Mouse (Mus musculus): ENCODE measurements around the gene Ppp6r2. TPM values are rescaled to one million over a fixed set of nuclear protein-coding genes. Genes with fewer than 3 reads are reported as not detected.
A peak's percentile ranks its signal among the peaks of the same experiment; 100 is the strongest.

The Ppp6r2 gene
- total and polyA plus RNA-seq, 2 experiments from 2014 or later: 87.1 to 225 TPM

- ATAC-seq (ENCODE audit: low FRiP score): no peak
- WGBS: 21% methylated on average over 17 of the region's 17 CpGs
- Histone ChIP-seq H3K9me3 (ENCODE audit: low read length) (no peaks in the 10 kb centered on the region), H3K27me3 (ENCODE audit: insufficient read depth, low read length) (no peaks in the 10 kb centered on the region), H3K9ac (replicated peaks; ENCODE audit: low read length, poor library complexity, severe bottlenecking) (peak overlapping the region; percentile 75), H3K4me2 (ENCODE audit: low read depth, low read length, poor library complexity, severe bottlenecking) (peak overlapping the region; percentile 96), H3K4me3 (ENCODE audit: low read depth, low read length) (peak overlapping the region; percentile 59), H3K27ac (ENCODE audit: low read depth, low read length) (peak overlapping the region; percentile 55), H3K36me3 (ENCODE audit: insufficient read depth, low read length) (peaks cover 12% of the 10 kb centered on the region), H3K4me1 (ENCODE audit: insufficient read depth, low read length) (peaks cover 27% of the 10 kb centered on the region)
- DNase-seq (ENCODE audit: low spot score): no peak
- TF ChIP-seq CTCF (IDR thresholded peaks at IDR 0.05): no peak
Measured at GRCm38 (mm10) chr15:89172276-89172935, 38.9 kb upstream of the Ppp6r2 start.

GRCm38 (mm10) chr15:89173024-89173905, 38.1 kb upstream of the Ppp6r2 start:
- no peaks in the 10 kb centered on the region for H3K27me3 ChIP-seq (ENCODE audit: insufficient read depth, low read length)
- H3K9me3 ChIP-seq (ENCODE audit: low read length): no peaks in the 10 kb centered on the region
- 0 out of 2 replicates have a peak, but pooled peaks cover 4% of the 10 kb centered on the region for H3K36me3 ChIP-seq (ENCODE audit: insufficient read depth, low read length)
- H3K4me1 ChIP-seq (ENCODE audit: insufficient read depth, low read length): peaks cover 35% of the 10 kb centered on the region
- peak; percentile 63 for ATAC-seq (ENCODE audit: low FRiP score)
- peak; percentile 18; the same call in 1 of the 2 replicates for TF ChIP-seq CTCF (IDR thresholded peaks at IDR 0.05)
- WGBS: under 1% methylated on average over 63 of the region's 65 CpGs
- peak overlapping the region; percentile 96 for H3K4me2 ChIP-seq (ENCODE audit: low read depth, low read length, poor library complexity, severe bottlenecking)
- H3K4me3 ChIP-seq (ENCODE audit: low read depth, low read length): peak overlapping the region; percentile 59
- peak; percentile 67 for DNase-seq (ENCODE audit: low spot score)
- peak overlapping the region; percentile 75 for H3K9ac ChIP-seq (replicated peaks; ENCODE audit: low read length, poor library complexity, severe bottlenecking)
- H3K27ac ChIP-seq (ENCODE audit: low read depth, low read length): peak overlapping the region; percentile 55

GRCm38 (mm10) chr15:89173906-89174214, 37.5 kb upstream of the Ppp6r2 start:
- Histone ChIP-seq H3K27me3 (ENCODE audit: insufficient read depth, low read length) (no peaks in the 10 kb centered on the region), H3K4me2 (ENCODE audit: low read depth, low read length, poor library complexity, severe bottlenecking) (peak overlapping the region; percentile 96), H3K4me3 (ENCODE audit: low read depth, low read length) (peak overlapping the region; percentile 59), H3K9me3 (ENCODE audit: low read length) (no peaks in the 10 kb centered on the region), H3K4me1 (ENCODE audit: insufficient read depth, low read length) (peaks cover 41% of the 10 kb centered on the region), H3K27ac (ENCODE audit: low read depth, low read length) (peak overlapping the region; percentile 55), H3K36me3 (ENCODE audit: insufficient read depth, low read length) (0 out of 2 replicates have a peak, but pooled peaks cover 2% of the 10 kb centered on the region), H3K9ac (replicated peaks; ENCODE audit: low read length, poor library complexity, severe bottlenecking) (peak overlapping the region; percentile 75)
- TF ChIP-seq CTCF (IDR thresholded peaks at IDR 0.05): no peak
- peak; percentile 40 for DNase-seq (ENCODE audit: low spot score)
- peak; percentile 41 for ATAC-seq (ENCODE audit: low FRiP score)
- 2% methylated on average over 15 of the region's 15 CpGs for WGBS

DNA sequence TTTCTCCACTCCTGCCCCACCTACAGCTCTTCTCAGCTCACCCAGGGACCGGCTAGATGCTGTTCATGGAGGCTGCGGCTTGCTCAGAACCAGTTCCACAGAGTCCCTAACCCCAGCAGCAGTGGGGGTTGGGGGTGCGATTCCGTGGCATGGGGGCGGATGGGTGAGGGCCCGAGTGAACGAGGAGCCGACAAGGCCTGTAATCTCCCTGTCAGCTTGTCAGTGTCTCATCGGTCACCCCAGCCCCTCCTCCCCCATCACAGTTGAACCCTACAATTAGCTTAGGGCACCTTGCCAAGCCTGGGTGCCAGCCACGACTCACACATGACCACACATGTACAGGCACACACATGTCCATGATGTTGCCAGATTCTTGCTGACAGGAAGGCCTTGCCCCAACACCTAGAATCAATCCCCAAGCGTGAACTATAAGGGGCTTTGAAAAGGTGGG, 36.4 kb upstream of the Ppp6r2 start:
- ATAC-seq (ENCODE audit: low FRiP score) (no peak), DNase-seq (ENCODE audit: low spot score) (no peak)
- 51% methylated on average over 11 of the region's 11 CpGs for WGBS
- H3K9ac ChIP-seq (replicated peaks; ENCODE audit: low read length, poor library complexity, severe bottlenecking): no peak overlapping the region
- peaks cover 52% of the 10 kb centered on the region for H3K4me1 ChIP-seq (ENCODE audit: insufficient read depth, low read length)
- no peaks in the 10 kb centered on the region for H3K9me3 ChIP-seq (ENCODE audit: low read length)
- no peak overlapping the region for H3K4me3 ChIP-seq (ENCODE audit: low read depth, low read length)
- no peak overlapping the region for H3K27ac ChIP-seq (ENCODE audit: low read depth, low read length)
- no peaks in the 10 kb centered on the region for H3K27me3 ChIP-seq (ENCODE audit: insufficient read depth, low read length)
- no peak for TF ChIP-seq CTCF (IDR thresholded peaks at IDR 0.05)
- H3K4me2 ChIP-seq (ENCODE audit: low read depth, low read length, poor library complexity, severe bottlenecking): 0 out of 2 replicates have a peak overlapping the region, but pooled peaks have one; percentile 96
- H3K36me3 ChIP-seq (ENCODE audit: insufficient read depth, low read length): no peaks in the 10 kb centered on the region

DNA sequence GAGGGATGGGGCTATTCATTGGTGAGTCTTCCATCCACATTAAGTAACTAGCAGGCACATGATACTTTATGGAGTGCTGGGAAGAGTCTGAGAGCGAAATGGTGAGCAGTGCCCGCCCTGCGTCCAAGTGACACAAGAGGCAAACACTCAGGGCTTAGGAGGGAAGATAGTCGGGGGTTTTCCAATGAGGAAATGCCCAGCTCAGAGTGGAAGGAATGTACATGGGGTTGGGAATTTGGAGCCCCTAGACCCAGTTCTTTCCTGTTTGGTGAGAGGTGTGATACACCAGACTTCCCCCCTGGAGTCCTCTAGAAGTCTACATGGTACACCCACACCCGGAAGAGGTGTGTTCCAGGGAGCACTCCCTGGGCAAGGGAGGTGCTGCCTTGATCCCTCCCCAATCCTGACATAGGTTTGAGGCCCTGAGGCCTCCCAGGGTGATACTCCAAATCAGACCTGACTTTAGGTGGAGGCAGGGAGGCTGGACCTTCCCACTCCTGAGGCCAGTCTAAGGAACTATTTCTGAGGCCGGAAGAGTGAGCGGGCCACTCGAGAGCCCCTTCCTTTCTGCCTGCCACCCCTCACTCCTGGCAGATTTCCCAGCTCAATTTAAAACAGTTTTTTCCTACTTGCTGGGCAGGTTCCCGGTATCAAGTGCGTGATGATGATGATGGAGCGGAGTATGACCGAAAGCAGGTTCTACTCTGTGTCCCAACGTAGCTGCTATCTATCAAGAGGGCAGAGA, 35.8 kb upstream of the Ppp6r2 start:
- Histone ChIP-seq H3K4me1 (ENCODE audit: insufficient read depth, low read length) (peaks cover 52% of the 10 kb centered on the region), H3K9me3 (ENCODE audit: low read length) (no peaks in the 10 kb centered on the region), H3K27ac (ENCODE audit: low read depth, low read length) (no peak overlapping the region), H3K4me2 (ENCODE audit: low read depth, low read length, poor library complexity, severe bottlenecking) (peak overlapping the region; percentile 9; the same call in 1 of the 2 replicates), H3K36me3 (ENCODE audit: insufficient read depth, low read length) (no peaks in the 10 kb centered on the region), H3K27me3 (ENCODE audit: insufficient read depth, low read length) (no peaks in the 10 kb centered on the region), H3K9ac (replicated peaks; ENCODE audit: low read length, poor library complexity, severe bottlenecking) (no peak overlapping the region), H3K4me3 (ENCODE audit: low read depth, low read length) (no peak overlapping the region)
- ATAC-seq (ENCODE audit: low FRiP score) (no peak), DNase-seq (ENCODE audit: low spot score) (no peak)
- WGBS: 78% methylated on average over 13 of the region's 13 CpGs
- TF ChIP-seq CTCF (IDR thresholded peaks at IDR 0.05): no peak

Measured in midbrain, postnatal 0 days (tissue).